In genomic region chr7:3111193-3111592, GRCm38 (mm10) we compare ENCODE assay signal across 23 mouse cellular contexts. TPM values are rescaled to one million over a fixed set of nuclear protein-coding genes. Genes with fewer than 3 reads are reported as not detected.
"Had no signal": no experiment of that assay in that cellular context is flagged by ENCODE, and none has a peak within 500 bp of the region (broad histone marks: within the 10 kb centered on the region; RNA-seq: fewer than 3 reads in every experiment).

No protein-coding gene starts in this region.

RNA-seq across cellular contexts. Expression of gene AU018091, which starts 57.8 kb away (rescaled TPM):
- total RNA-seq: common myeloid progenitor, adult 5-6 weeks; forebrain, postnatal 0 days; gastrocnemius, adult 18-20 months; gastrocnemius, adult 2 months; gastrocnemius, adult 8-10 months; gastrocnemius, postnatal 10 days; gastrocnemius, postnatal 14 days; gastrocnemius, postnatal 25 days; gastrocnemius, postnatal 36 days; gastrocnemius, postnatal 4 days; granulocyte monocyte progenitor cell, adult 5-6 weeks; heart, adult 18-20 months; heart, adult 2 months; heart, adult 8-10 months had no signal
- polyA plus RNA-seq: cerebellum, adult 2 months; cortical plate, adult 2 months; erythroblast, embryonic 14.5 days; forebrain, embryonic 13.5 days; forebrain, embryonic 14.5 days; forebrain, embryonic 15.5 days; forebrain, embryonic 16.5 days; forebrain, postnatal 0 days; frontal cortex, adult 2 months; gonadal fat pad, adult 2 months; heart, adult 2 months had no signal
